Mouse (Mus musculus): Measurements from ENCODE around the gene Nxpe5. TPM values are rescaled to one million over a fixed set of nuclear protein-coding genes. Genes with fewer than 3 reads are reported as not detected.

The Nxpe5 gene
- total RNA-seq, 2 experiments from 2014 or later: 0.26 to 0.43 TPM

GRCm38 (mm10) chr5:138277994-138278393 is 52.3 kb downstream of the Nxpe5 start:
- DNase-seq: no peak

- peak; percentile 86 to 90 for DNase-seq
Observed at GRCm38 (mm10) chr5:138279585-138280424, 54.1 kb downstream of the Nxpe5 start, which contains the start of the genes Gm43720, Gpc2 and Stag3. Gene Gm43720 (minus strand): TSS chr5:138279958. Gene Gpc2 (minus strand): TSS chr5:138280005. Gene Stag3 (plus strand): TSS chr5:138280240.

- no peak for DNase-seq
Observed at GRCm38 (mm10) chr5:138280425-138280768, 54.7 kb downstream of the Nxpe5 start.

GRCm38 (mm10) chr5:138280829-138281228 is 55.1 kb downstream of the Nxpe5 start:
- DNase-seq: no peak

GRCm38 (mm10) chr5:138281798-138282197 is 56.1 kb downstream of the Nxpe5 start:
- DNase-seq: no peak

GRCm38 (mm10) chr5:138283540-138283939 is 57.8 kb downstream of the Nxpe5 start:
- no peak for DNase-seq

- DNase-seq: no peak
Observed at GRCm38 (mm10) chr5:138287861-138288260, 62.2 kb downstream of the Nxpe5 start.

GRCm38 (mm10) chr5:138291638-138292037 is 65.9 kb downstream of the Nxpe5 start:
- DNase-seq: no peak

GRCm38 (mm10) chr5:138294158-138294557 is 68.5 kb downstream of the Nxpe5 start:
- no peak for DNase-seq

- DNase-seq: no peak
Observed at GRCm38 (mm10) chr5:138299613-138300012, 73.9 kb downstream of the Nxpe5 start.

Other genes starting within 250 kb of the Nxpe5 start
- under 1 TPM; 0.49 to 0.79 TPM for gene Azgp1, start 244.4 kb upstream of the Nxpe5 start, total RNA-seq (2021)
- gene Smok3a, start 204.6 kb upstream of the Nxpe5 start, total RNA-seq (2021): not detected
- gene Smok3b, start 204.5 kb upstream of the Nxpe5 start, total RNA-seq (2021): not detected
- gene Smok3c, start 172.7 kb upstream of the Nxpe5 start, total RNA-seq (2021): not detected
- 10 to 100 TPM; 36.3 to 41.9 TPM for gene Zkscan1, start 140.8 kb upstream of the Nxpe5 start, total RNA-seq (2021)
- 10 to 100 TPM; 15.2 to 16.9 TPM for gene Zscan21, start 109.0 kb upstream of the Nxpe5 start, total RNA-seq (2021)
- 10 to 100 TPM; 11.7 to 12.4 TPM for gene Zfp113, start 70.2 kb upstream of the Nxpe5 start, total RNA-seq (2021)
- gene Cops6, start 64.8 kb upstream of the Nxpe5 start, total RNA-seq (2021): 100 to 1,000 TPM; 143 to 152 TPM
- 10 to 100 TPM; 19.1 to 19.7 TPM for gene Ap4m1, start 53.9 kb upstream of the Nxpe5 start, total RNA-seq (2021)
- 10 to 100 TPM; 33.0 to 34.5 TPM for gene Mcm7, start 53.5 kb upstream of the Nxpe5 start, total RNA-seq (2021)
- 10 to 100 TPM; 41.2 to 47.5 TPM for gene Taf6, start 38.4 kb upstream of the Nxpe5 start, total RNA-seq (2021)
- 10 to 100 TPM; 21.5 to 24.7 TPM for gene Cnpy4, start 38.4 kb upstream of the Nxpe5 start, total RNA-seq (2021)
- 1 to 10 TPM; 8.5 to 9.2 TPM for gene Mblac1, start 31.6 kb upstream of the Nxpe5 start, total RNA-seq (2021)
- 10 to 100 TPM; 76.3 to 99.9 TPM for gene Lamtor4, start 29.6 kb downstream of the Nxpe5 start, total RNA-seq (2021)
- gene BC037034, start 38.1 kb downstream of the Nxpe5 start, total RNA-seq (2021): 10 to 100 TPM; 20.6 to 30.4 TPM
- gene Gal3st4, start 46.9 kb downstream of the Nxpe5 start, total RNA-seq (2021): under 1 TPM in 1 of 2 experiments, not detected in 1; 0.17 TPM
- gene Gm43720, start 54.1 kb downstream of the Nxpe5 start, total RNA-seq (2021): not detected
- under 1 TPM; 0.26 to 0.36 TPM for gene Gpc2, start 54.1 kb downstream of the Nxpe5 start, total RNA-seq (2021)
- gene Stag3, start 54.3 kb downstream of the Nxpe5 start, total RNA-seq (2021): not detected
- under 1 TPM in 1 of 2 experiments, not detected in 1; 0.36 TPM for gene Pvrig, start 116.1 kb downstream of the Nxpe5 start, total RNA-seq (2021)
- gene Zfp157, start 215.6 kb downstream of the Nxpe5 start, total RNA-seq (2021): 1 to 10 TPM; 5.5 to 8.1 TPM

Data from adrenal gland, postnatal 36 days (tissue).